Mouse (Mus musculus) limb, embryonic 14.5 days (tissue): ENCODE data around the gene Calhm1. TPM values are rescaled to one million over a fixed set of nuclear protein-coding genes. Genes with fewer than 3 reads are reported as not detected.

Source experiments
- ATAC-seq: fragments of 200-750 bp; cut with Nextera tagmentation; 2 replicates; pipeline ENCODE4 v1.8.0; 2017; ENCODE audit warnings: low read depth, moderate number of reproducible peaks, moderate TSS enrichment; ENCODE audit not compliant: low FRiP score
- DNase-seq: peaks from one replicate; pipeline ENCODE4 v3.0.0-alpha.2; 2015; ENCODE audit warnings: low spot score
- H3K27ac ChIP-seq: fragments of 300-500 bp; sonication (generic); replicated peaks from 2 replicates; pipeline ENCODE4 v1.5.1; 2014; ENCODE audit warnings: low read depth, mild to moderate bottlenecking, low read length, moderate library complexity, mixed read lengths
- H3K27me3 ChIP-seq: fragments of 300-500 bp; sonication (generic); 2 replicates; pipeline ENCODE4 v1.6.1; 2014; ENCODE audit warnings: low read length, mixed read lengths; ENCODE audit not compliant: control insufficient read depth, insufficient read depth
- H3K36me3 ChIP-seq: fragments of 300-500 bp; sonication (generic); 2 replicates; pipeline ENCODE4 v1.6.1; 2014; ENCODE audit warnings: mild to moderate bottlenecking, low read length, moderate library complexity, mixed read lengths; ENCODE audit not compliant: control insufficient read depth, insufficient read depth
- H3K4me1 ChIP-seq: fragments of 300-500 bp; sonication (generic); 2 replicates; pipeline ENCODE4 v1.6.1; 2014; ENCODE audit warnings: antibody characterized with exemption, low read length, mixed read lengths; ENCODE audit not compliant: control insufficient read depth, insufficient read depth
- H3K4me2 ChIP-seq: fragments of 300-500 bp; sonication (generic); replicated peaks from 2 replicates; pipeline ENCODE4 v1.6.1; 2014; ENCODE audit warnings: low read depth, mild to moderate bottlenecking, low read length, moderate library complexity; ENCODE audit not compliant: severe bottlenecking
- H3K4me3 ChIP-seq: fragments of 300-500 bp; sonication (generic); replicated peaks from 2 replicates; pipeline ENCODE4 v1.5.1; 2014; ENCODE audit warnings: low read length
- H3K9ac ChIP-seq: fragments of 300-500 bp; sonication (generic); 2 replicates; pipeline ENCODE4 v1.6.1; 2014; ENCODE audit warnings: mild to moderate bottlenecking, low read depth, low read length, moderate library complexity; ENCODE audit not compliant: severe bottlenecking
- H3K9me3 ChIP-seq: fragments of 300-500 bp; sonication (generic); 2 replicates; pipeline ENCODE4 v1.6.1; 2016; ENCODE audit warnings: low read length; ENCODE audit not compliant: control insufficient read depth
- POLR2A ChIP-seq: fragments of 200-500 bp; IDR thresholded peaks from 2 replicates; pipeline ENCODE4 v1.8.0; 2012; ENCODE audit warnings: inconsistent platforms, mild to moderate bottlenecking, moderate library complexity, borderline replicate concordance; ENCODE audit not compliant: insufficient read depth, insufficient read length; ENCODE audit errors: extremely low read depth
- WGBS: fragments of 180-500 bp; shearing (Covaris S2); extraction: QIAGEN DNeasy Blood & Tissue Kit; methylation state at CpG from one replicate; pipeline ENCODE4 v1.1.7; 2014; 5-methylcytosine and 5-hydroxymethylcytosine counted together
- polyA plus RNA-seq, 2 experiments: library from polyadenylated mRNA; depleted of rRNA in 1 of 2; stranded (reverse) in 1 of 2; unstranded in 1 of 2; fragments of >200 nt; fragmentation: Nextera tagmentation in 1 of 2; extraction: Ambion mirVana in 1 of 2; gene quantifications; 2 replicates each; pipeline versions ENCODE4 v1.2.1 to v1.2.3; 2012 to 2014

Calhm1 gene
- polyA plus RNA-seq (2012; rRNA removed) (not detected in 2 replicates), polyA plus RNA-seq (2014; fragmentation: Nextera tagmentation; extraction: Ambion mirVana) (not detected in 2 replicates)

GRCm38 (mm10) chr19:47144154-47144553 is at the start of gene Calhm1:
Gene Calhm1, minus strand, starts transcription at chr19:47144254.
- Histone ChIP-seq H3K36me3 (no peaks in the 10 kb centered on the region), H3K27me3 (no peaks in the 10 kb centered on the region), H3K27ac (no peak within 1 kb of the TSS), H3K9me3 (no peaks in the 10 kb centered on the region), H3K4me2 (no peak within 1 kb of the TSS), H3K4me3 (no peak within 1 kb of the TSS), H3K4me1 (no peaks in the 10 kb centered on the region), H3K9ac (no peak within 1 kb of the TSS)
- no peak for TF ChIP-seq POLR2A
- DNase-seq (no peak), ATAC-seq (no peak)
- 96% methylated on average over 6 of the region's 6 CpGs for WGBS

DNA sequence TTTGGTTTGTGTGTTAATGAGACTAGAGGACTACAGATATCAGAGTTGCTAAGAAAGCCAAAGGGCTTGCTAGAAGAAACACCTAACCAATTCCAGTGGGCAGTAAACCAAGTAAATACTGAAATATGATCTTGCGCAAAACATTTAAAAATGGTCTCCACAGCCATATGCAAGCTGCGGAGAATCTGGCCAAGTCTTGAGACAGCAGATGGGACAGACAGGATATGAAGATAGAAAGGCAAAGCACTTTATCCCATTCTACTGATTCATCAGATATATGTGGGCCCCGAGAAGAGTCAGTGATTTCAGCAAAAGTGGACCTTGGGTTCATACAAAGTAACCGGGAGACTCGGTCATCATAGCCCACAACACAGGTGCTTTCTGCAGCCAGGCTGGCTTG is 48.1 kb upstream of the Calhm1 start:
- DNase-seq (no peak), ATAC-seq (no peak)
- Histone ChIP-seq H3K9ac (no peak overlapping the region), H3K27me3 (no peaks in the 10 kb centered on the region), H3K4me2 (no peak overlapping the region), H3K4me3 (no peak overlapping the region), H3K27ac (no peak overlapping the region), H3K36me3 (no peaks in the 10 kb centered on the region), H3K9me3 (no peaks in the 10 kb centered on the region), H3K4me1 (peaks cover 5% of the 10 kb centered on the region; the same call in 1 of the 2 replicates)
- 92% methylated on average over 5 of the region's 5 CpGs for WGBS
- TF ChIP-seq POLR2A = no peak

- no peaks in the 10 kb centered on the region for H3K36me3 ChIP-seq
- H3K4me3 ChIP-seq = no peak overlapping the region
- no peaks in the 10 kb centered on the region for H3K9me3 ChIP-seq
- H3K4me1 ChIP-seq = peaks cover 5% of the 10 kb centered on the region; the same call in 1 of the 2 replicates
- WGBS = 57% methylated on average over 11 of the region's 11 CpGs
- no peak for TF ChIP-seq POLR2A
- peak; percentile 30; the same call in 1 of the 2 replicates for ATAC-seq
- no peak overlapping the region for H3K9ac ChIP-seq
- no peak for DNase-seq
- no peaks in the 10 kb centered on the region for H3K27me3 ChIP-seq
- no peak overlapping the region for H3K4me2 ChIP-seq
- H3K27ac ChIP-seq = no peak overlapping the region
These were observed 44.6 kb upstream of the Calhm1 start for GRCm38 (mm10) chr19:47188515-47189128.

GRCm38 (mm10) chr19:47186514-47187275 is 42.6 kb upstream of the Calhm1 start:
- peaks cover 5% of the 10 kb centered on the region; the same call in 1 of the 2 replicates for H3K9me3 ChIP-seq
- ATAC-seq (no peak), DNase-seq (no peak)
- no peak overlapping the region for H3K4me3 ChIP-seq
- no peaks in the 10 kb centered on the region for H3K27me3 ChIP-seq
- H3K27ac ChIP-seq = no peak overlapping the region
- TF ChIP-seq POLR2A = no peak
- H3K9ac ChIP-seq = no peak overlapping the region
- no peak overlapping the region for H3K4me2 ChIP-seq
- H3K4me1 ChIP-seq = peaks cover 5% of the 10 kb centered on the region; the same call in 1 of the 2 replicates
- H3K36me3 ChIP-seq = no peaks in the 10 kb centered on the region
- WGBS = 60% methylated on average over 15 of the region's 15 CpGs

DNA sequence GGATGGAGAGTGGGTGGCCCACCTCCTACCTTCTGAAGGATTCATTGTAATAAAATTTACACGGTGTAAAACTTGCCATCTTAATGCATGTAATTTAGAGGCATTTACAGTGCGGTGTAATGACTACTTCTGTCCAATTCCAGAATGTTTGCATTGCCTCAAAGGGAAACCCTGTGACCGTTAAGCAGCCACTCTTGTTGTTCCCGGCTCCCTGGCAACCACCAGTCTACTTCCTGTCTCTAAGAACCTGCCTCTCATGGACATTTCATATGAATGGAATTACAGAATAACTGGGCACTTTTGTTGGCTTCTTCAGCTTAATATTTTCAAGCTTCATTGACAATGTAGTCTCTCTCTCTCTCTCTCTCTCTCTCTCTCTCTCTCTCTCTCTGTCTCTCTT is 40.7 kb upstream of the Calhm1 start:
- ATAC-seq (0 out of 2 replicates have a peak, but pooled peaks have one; percentile 28), DNase-seq (no peak)
- peaks cover 5% of the 10 kb centered on the region; the same call in 1 of the 2 replicates for H3K9me3 ChIP-seq
- no peak overlapping the region for H3K27ac ChIP-seq
- no peak for TF ChIP-seq POLR2A
- H3K4me2 ChIP-seq = no peak overlapping the region
- H3K4me1 ChIP-seq = peaks cover 8% of the 10 kb centered on the region
- no peak overlapping the region for H3K4me3 ChIP-seq
- H3K9ac ChIP-seq = no peak overlapping the region
- H3K36me3 ChIP-seq = no peaks in the 10 kb centered on the region
- 38% methylated on average over 4 of the region's 4 CpGs for WGBS
- H3K27me3 ChIP-seq = peaks cover 12% of the 10 kb centered on the region
